Mouse (Mus musculus) left cerebral cortex, adult 11 months (tissue): ENCODE measurements around the gene Cbx8.

ENCODE experiments used
- DNase-seq: peaks from one replicate; pipeline ENCODE4 v3.0.0; 2022; ENCODE audit warnings: low spot score

The Cbx8 gene

GRCm38 (mm10) chr11:119050361-119050760, 9.6 kb upstream of the Cbx8 start:
- DNase-seq, result no peak

- no peak for DNase-seq
Observed at GRCm38 (mm10) chr11:119048133-119048510, 7.4 kb upstream of the Cbx8 start.

DNA sequence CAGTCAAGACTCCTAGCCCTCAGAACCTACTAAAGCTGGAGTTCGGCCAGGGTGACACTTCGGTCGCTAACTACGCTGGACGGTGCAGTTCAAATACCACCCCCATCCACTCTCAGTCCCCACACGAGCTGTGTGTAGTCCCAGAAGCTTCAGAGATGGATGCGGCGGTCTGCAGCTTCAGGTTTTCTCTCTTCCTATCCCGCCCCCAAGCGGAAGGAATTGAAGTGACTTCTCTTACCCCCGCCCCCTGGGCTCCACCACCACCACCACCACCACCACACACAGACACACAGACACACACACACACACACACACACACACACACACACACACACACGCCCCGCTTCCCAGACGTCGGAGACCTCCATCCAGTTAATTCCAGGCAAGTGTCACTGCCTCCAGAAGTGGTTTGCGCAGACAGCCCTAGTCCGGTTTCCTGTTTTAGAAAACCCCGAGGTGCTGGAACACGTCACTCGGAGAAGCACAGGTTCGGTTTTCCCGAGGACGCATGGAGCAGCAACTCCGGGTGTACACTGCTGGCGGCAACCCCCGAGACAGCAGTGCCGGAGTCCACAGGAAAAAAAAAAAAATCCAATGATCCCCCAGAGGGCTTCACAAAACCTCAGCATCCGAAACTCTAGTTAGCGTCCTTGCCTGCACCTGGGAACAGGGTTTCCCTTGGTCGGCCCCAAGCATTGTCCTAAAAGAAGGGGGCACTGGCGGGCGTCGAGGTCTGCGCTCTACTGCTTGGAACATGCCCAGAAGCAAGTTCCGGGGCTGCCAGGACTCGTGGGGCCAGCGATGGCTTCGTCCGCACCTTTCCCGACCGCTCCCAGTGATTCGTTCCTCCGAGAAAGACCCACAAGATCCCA, 6.7 kb upstream of the Cbx8 start:
- no peak for DNase-seq

DNA sequence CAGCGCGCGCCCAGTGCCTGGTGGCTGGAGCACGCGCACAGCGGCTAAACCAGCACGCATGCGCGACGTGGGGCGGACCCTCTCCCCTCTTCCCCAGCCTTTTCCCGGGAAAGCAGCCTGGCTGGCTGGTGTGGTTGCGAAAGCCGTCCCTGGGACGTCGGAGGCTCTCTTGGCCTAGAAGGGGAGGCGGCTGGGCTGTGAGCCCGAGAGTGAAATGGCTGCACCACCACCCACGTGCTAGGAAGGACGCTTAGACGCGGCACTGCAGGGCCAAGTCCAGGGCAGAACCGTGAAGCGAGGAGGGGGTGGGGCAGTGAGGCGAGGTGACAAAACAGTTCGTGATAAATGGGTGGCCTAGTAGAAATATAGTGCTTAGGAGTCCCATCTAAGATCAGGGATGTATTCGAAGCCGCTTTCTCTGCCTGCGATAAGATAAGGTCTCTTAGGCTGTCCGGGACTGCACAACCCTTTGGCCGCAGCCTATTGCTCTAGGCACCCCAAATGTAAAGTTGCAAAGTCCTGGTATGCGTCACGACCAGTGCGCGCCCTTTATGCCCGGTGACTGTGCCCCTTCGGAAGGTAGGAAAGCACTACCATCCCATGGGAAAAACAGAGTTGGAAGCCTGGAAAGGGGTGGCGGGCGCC, 6.0 kb upstream of the Cbx8 start:
- no peak for DNase-seq

GRCm38 (mm10) chr11:119044551-119045337, 4.0 kb upstream of the Cbx8 start:
- DNase-seq, result no peak

GRCm38 (mm10) chr11:119043761-119044550, 3.2 kb upstream of the Cbx8 start:
- no peak for DNase-seq

GRCm38 (mm10) chr11:119043273-119043540, 2.4 kb upstream of the Cbx8 start:
- DNase-seq, result no peak

DNA sequence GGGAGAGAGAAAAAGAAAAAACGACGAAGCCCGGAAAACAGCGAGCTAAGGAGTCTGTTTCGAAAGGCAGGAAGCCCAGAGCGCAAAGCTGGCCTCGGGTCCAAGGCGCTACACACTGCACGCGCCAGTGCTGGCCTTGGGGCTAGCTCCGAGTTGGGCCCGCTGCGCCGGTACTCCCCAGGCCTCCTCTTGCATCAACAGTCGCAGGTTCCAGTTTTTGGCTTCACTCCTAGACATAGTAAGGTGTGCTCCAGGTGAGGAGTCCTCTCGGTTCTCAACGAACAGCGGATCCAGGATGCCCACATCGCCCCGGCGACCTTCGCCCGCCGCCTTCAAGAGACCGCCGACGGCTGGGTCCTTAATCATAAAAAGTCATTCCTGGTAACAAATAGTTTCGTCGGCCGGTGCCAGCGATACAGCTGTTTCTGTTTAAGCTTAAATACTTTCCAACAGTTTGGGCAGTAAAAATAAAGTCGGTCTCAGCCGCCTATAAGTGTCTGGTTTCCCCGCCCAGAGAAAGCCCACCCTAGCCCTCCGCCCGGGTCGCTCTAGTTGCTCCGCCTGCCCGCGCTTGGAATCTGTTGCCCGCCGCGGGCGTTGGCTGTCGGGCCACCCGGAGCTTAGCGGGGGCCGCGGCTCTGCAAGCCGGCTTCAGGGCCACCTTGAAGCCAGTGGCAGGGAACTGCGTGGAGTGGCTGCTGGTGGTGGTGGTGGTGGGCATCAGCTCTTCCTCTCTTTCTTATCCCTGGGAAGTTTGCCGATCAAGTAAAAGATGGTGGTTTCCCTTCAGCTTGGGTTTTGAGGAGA, 1.9 kb upstream of the Cbx8 start:
- DNase-seq, result no peak

DNA sequence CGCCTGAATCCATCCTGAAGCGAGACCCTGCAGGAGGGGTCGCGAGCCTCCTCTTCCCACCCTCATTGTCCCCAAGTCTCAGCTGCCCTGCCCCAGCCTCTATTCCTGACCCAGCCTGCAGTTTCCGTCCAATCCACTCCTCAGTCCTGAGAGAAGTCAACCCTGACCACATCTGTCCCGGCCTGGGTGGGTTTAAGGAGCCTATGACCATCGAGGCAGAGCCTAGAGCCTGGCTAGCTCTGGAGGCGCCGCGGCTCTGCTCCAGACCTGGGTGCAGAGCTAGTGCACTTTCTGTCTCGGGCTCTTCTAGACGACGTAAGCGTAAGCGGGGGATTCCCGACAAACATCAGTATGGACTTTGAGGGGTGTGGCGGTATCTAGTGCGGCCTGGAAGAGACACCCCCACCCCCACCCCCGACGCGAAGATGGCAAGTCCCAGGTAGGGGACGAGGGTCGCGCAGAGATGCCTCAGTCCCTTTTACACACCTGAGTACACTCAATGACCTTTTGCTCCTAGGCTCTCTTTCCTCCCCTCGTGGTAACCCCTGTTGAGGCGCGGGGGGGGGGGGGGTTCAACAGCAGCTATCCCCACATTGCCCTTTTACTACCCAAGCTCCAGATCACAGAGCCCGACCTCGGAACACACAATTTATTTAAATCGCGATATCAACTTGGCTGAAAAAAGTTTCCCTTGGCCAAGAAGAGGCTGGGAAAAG, 1.1 kb upstream of the Cbx8 start:
- DNase-seq, result no peak

DNA sequence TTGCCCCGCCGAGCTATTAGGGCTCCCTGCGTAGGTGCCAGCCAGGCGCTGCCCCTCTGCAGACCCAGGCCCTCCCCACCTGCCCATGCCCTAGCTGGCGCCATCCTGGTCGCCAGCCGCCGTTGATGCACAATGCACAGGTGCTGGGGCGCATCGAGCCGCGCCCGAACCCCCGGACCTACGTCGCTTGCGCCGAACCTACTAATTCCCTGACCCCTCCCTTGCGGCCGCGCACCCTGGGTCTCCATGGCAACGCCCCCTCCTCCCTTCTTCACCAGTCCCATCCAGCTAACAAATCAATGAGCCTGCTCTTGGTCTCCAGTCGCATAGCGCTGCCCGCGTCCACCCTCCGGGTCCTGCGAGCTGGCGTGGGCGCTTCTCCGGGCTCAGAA, 552 bp upstream of the Cbx8 start:
- no peak for DNase-seq

DNA sequence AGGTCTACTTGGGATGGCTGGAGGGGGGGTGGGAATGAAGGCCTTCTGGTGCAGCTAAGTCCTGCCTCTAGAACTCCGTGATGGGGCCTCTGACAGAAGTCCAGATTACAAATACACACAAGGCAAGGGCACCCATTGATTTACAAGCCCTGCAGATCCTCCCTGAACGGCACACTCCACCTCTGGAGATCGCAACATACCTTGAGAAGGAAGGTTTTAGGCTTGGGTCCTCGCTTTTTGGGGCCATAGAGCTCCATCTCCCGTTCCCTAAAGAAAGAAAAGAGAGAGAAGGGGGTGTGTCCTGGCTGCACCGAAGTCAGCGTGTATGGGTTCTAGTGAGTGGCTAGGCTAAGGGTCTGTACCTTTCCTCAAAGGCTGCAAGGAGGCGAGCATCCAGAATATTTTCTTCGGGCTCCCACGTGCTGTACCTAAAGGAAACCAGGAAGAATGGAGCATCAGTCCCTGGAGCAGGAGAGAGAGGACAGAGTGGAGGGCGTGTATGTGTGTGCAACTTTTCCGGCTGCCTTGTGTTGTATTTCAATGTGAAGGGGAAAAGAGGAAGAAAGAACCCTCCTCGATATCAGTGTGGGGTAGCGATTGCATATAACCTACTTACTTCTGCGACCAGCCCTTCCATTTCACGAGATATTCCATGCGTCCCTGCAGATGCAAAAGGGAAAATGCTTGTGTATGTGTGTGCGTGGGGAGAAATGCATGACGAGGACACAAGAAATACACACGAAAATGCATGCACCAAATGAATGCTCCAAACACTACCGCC, 847 bp downstream of the Cbx8 start:
- no peak for DNase-seq

- DNase-seq, result no peak
Observed at GRCm38 (mm10) chr11:119038744-119039484, 1.9 kb downstream of the Cbx8 start.

- no peak for DNase-seq
Observed at GRCm38 (mm10) chr11:119037780-119038401, 2.9 kb downstream of the Cbx8 start.

DNA sequence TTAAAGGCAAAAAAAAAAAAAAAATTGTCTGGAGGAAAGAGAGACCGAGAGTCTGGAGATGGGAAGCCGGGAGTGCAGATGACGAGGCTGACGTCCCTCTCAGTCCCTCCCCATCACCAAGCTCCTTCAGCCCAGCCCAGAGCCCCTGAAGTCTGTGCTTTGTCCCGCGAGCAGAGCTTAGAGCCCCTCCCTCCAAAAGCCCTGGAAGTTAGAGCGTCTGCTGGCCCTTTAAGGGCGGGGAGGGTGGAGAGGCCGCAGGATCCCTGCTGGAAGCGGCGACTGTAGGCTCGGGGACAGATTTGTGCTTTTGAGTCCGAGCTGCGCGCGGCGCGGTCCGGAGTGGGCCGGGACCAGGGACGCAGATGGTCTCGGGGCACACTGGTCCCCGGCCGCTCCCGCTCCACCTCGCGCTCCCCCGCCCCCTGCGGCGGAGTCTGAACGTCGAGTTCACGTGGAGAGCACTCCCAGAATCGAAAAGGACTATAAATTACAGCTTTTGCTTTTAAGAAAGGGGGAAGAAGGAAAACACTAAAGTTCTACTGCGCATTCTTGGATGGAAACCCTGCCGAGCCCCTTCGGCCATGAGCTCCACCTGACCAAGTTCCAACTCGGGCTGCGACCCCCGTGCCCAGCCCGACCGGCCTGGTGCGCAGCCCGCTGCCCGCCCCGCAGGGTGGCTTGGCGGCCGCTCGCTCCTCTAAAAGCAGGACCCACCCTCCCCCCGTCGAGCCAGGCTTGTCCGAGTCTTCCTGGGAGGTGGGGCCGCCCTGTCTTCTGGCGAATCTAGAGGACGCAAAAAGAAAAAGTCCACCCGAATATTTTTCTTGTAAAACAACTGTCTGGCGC, 3.6 kb downstream of the Cbx8 start:
- no peak for DNase-seq

DNA sequence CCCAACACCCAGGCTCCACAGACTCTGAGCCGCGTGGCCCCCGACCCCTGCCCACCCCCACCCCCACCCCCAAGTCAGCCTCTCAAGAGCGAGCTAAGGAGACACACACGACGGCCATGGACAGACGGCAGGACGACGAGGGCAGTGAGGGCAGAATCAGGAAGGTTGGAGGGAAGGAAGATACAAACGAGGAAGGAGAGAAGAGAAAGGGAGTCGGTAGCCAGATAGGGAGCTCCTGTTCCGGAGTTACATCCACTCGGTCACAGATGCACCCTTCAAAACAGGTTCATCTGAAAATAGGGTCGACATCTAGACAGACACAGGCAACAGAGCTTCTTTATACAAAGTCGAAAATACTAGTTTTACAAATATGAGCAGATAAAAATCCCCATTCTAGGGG, 4.3 kb downstream of the Cbx8 start:
- DNase-seq, result no peak

- DNase-seq, result no peak
Observed at GRCm38 (mm10) chr11:119035686-119036165, 5.0 kb downstream of the Cbx8 start.

DNA sequence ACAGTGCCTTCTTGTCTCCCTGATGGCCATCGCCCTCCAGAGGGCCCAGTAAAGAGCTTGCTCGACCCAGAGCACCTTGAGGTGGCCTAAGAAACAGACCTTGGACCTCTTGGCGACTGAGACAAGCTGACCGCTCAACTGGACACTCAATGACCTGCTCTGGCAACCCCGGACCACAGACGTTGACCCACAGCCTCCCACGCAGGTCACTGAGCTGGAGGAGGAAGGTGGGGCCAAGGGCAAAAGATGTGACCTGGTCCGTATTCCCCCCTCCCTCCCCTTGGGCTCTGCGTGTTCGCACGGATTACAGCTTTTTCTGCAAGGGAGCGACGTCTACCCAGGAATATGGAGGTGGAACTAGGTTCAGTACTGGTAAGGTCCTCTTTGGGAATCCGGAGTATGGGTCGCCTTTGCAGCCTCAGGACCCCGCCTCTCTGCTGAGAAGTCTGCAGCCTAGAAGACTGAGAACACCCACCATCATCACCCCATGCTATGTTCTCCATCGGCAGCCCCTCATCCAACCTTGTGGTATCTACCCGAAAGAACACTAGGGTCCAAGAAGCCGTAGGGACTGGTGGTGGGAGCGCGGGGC, 5.6 kb downstream of the Cbx8 start:
- DNase-seq, result no peak
